Mouse (Mus musculus): ENCODE data around the gene Eps8. TPM values are rescaled to one million over a fixed set of nuclear protein-coding genes. Genes with fewer than 3 reads are reported as not detected.

Gene Eps8
- 10 to 100 TPM in 1 of 2 experiments, 1 to 10 TPM in 1; 4.9 to 16.9 TPM for polyA plus RNA-seq (2012; fragmentation: generic; extraction: Trizol)

GRCm38 (mm10) chr6:137654776-137655175 lies at the start of gene Eps8:
Eps8 (minus strand) TSS chr6:137654876.

Other genes with a start within 250 kb of the Eps8 start
- gene Strap, start 80.2 kb upstream of the Eps8 start, polyA plus RNA-seq (2012; fragmentation: generic; extraction: Trizol), result 10 to 100 TPM; 17.4 to 45.3 TPM
- 10 to 100 TPM in 1 of 2 experiments, 1 to 10 TPM in 1; 7.8 to 23.3 TPM for gene Dera, start 99.7 kb upstream of the Eps8 start, polyA plus RNA-seq (2012; fragmentation: generic; extraction: Trizol)

All from C3H10T1/2 (cell line).